Mouse (Mus musculus): ENCODE measurements at regions not wholly inside any gene's neighbourhood (a gene's known extent, or its start where the extent isn't known, plus 50 kb on each side); places are given as distances from the start of the nearest gene placed in this dataset.

- TF ChIP-seq POLR2A (IDR thresholded peaks at IDR 0.05; ENCODE audit: extremely low read depth, insufficient read depth, low read length), result no peak
- no peak for TF ChIP-seq CTCF (IDR thresholded peaks at IDR 0.05; ENCODE audit: low read depth, low read length)
Measured at GRCm38 (mm10) chr3:52622530-52622929, 354.4 kb downstream of the Foxo1 start.
